Mouse (Mus musculus) MEL-GATA-1-ER (cell line): ENCODE data around the gene Ube2d3.
A peak's percentile ranks its signal among the peaks of the same experiment; 100 is the strongest.

Experiments used
- DNase-seq: peaks from one replicate; pipeline ENCODE4 v3.0.0-alpha.2; 2012; ENCODE audit warnings: low read depth; ENCODE audit errors: extremely low read depth

Ube2d3 gene

GRCm38 (mm10) chr3:135437758-135438495 lies at the start of gene Ube2d3:
Gene Ube2d3 (plus strand): TSS chr3:135438149.
- peak; percentile 98 for DNase-seq

- DNase-seq: no peak
Measured at GRCm38 (mm10) chr3:135393186-135393585, 44.8 kb upstream of the Ube2d3 start.

- no peak for DNase-seq
Measured at GRCm38 (mm10) chr3:135395085-135395484, 42.9 kb upstream of the Ube2d3 start.

GRCm38 (mm10) chr3:135396081-135396480 lies 41.9 kb upstream of the Ube2d3 start:
- DNase-seq: no peak

- no peak for DNase-seq
Measured at GRCm38 (mm10) chr3:135397112-135397511, 40.8 kb upstream of the Ube2d3 start.

- DNase-seq: peak; percentile 83
Measured at GRCm38 (mm10) chr3:135402201-135402658, 35.7 kb upstream of the Ube2d3 start.

GRCm38 (mm10) chr3:135403211-135403610 lies 34.7 kb upstream of the Ube2d3 start:
- no peak for DNase-seq

- no peak for DNase-seq
Measured at GRCm38 (mm10) chr3:135403856-135404255, 34.1 kb upstream of the Ube2d3 start.

GRCm38 (mm10) chr3:135404599-135404998 lies 33.4 kb upstream of the Ube2d3 start:
- DNase-seq: no peak

GRCm38 (mm10) chr3:135407351-135407750 lies 30.6 kb upstream of the Ube2d3 start:
- DNase-seq: no peak

- no peak for DNase-seq
Measured at GRCm38 (mm10) chr3:135409219-135409618, 28.7 kb upstream of the Ube2d3 start.

- no peak for DNase-seq
Measured at GRCm38 (mm10) chr3:135411056-135411455, 26.9 kb upstream of the Ube2d3 start.

GRCm38 (mm10) chr3:135411824-135412223 lies 26.1 kb upstream of the Ube2d3 start:
- DNase-seq: no peak

GRCm38 (mm10) chr3:135417245-135417644 lies 20.7 kb upstream of the Ube2d3 start:
- no peak for DNase-seq

GRCm38 (mm10) chr3:135417799-135418198 lies 20.1 kb upstream of the Ube2d3 start:
- DNase-seq: no peak

GRCm38 (mm10) chr3:135420542-135421309 lies 17.2 kb upstream of the Ube2d3 start:
- DNase-seq: peak; percentile 90

- no peak for DNase-seq
Measured at GRCm38 (mm10) chr3:135421310-135421594, 16.7 kb upstream of the Ube2d3 start.

GRCm38 (mm10) chr3:135422232-135422855 lies 15.6 kb upstream of the Ube2d3 start:
- peak; percentile 54 for DNase-seq

- peak; percentile 63 for DNase-seq
Measured at GRCm38 (mm10) chr3:135422856-135423607, 14.9 kb upstream of the Ube2d3 start.

GRCm38 (mm10) chr3:135423608-135424212 lies 14.2 kb upstream of the Ube2d3 start, which contains the start of gene Cisd2:
Gene Cisd2 (minus strand): TSS chr3:135423925.
- peak; percentile 43 for DNase-seq
